Mouse (Mus musculus) T-helper 1 cell (primary cell): ENCODE measurements around the gene Epo.

Experiments used
- in situ Hi-C: fragments of 300-600 bp; cut with MboI, MseI; formaldehyde crosslinking; loops from one replicate; pipeline ENCODE4 v1.15.1; 2025; ENCODE audit warnings: high pct_unique_total_duplicates

Epo gene

GRCm38 (mm10) chr5:137541768-137542540, 8.9 kb upstream of the Epo start:
- in situ Hi-C loops, result no loop called here

- in situ Hi-C loops, result no loop called here
These were observed 7.9 kb upstream of the Epo start for GRCm38 (mm10) chr5:137540991-137541390.

DNA sequence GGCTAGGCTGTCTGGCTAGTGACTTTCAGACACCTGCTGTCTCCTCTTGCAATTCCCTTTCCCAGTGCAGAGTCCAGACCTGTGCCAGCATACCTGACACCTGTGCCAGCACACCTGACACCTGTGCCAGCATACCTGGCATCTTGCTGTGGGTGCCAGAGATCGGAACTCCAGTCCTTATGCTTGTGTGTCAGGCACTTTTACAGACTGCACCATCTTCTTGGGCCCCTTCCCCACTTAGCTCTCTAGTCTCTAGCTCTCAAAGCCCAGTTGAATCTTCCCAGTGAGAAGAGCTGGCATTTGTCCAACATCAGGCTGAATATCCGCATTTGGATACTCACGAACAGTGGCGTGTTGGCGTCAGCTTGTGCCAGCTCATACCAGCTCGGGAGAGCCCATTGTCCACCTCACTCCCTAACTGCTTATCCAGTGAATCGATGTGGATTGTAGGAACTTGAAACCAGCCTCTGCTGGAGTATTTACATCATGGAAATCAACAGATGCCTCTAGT, 6.3 kb upstream of the Epo start:
- in situ Hi-C loops, result loop anchor here (10.0 kb wide), 1 partner anchor 635 kb away; the partner anchor contains the start of genes Ap4m1 and Mcm7

GRCm38 (mm10) chr5:137537461-137537860, 4.4 kb upstream of the Epo start:
- in situ Hi-C loops, result loop anchor here (10.0 kb wide), 1 partner anchor 637 kb away; the partner anchor contains the start of genes Ap4m1 and Mcm7

DNA sequence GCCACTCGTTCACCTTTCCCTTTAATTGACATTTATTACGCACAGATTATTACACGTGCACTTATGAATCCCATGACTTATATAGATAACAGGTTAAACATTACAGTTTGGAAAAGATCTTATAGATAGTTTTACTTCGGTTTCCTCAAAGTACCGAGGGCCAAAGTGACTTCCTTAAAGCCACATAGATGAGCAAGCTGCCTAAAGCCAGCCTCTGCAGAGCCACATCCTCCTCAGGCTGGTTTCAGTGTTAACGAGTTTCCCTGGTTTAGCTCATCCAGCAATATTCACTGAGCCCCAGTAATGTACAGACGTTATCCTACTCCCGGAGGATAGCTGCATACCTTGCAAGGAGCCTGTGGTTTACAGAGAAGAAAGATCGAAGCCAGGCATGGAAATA, 2.3 kb upstream of the Epo start:
- in situ Hi-C loops, result loop anchor here (10.0 kb wide), 1 partner anchor 639 kb away; the partner anchor contains the start of genes Ap4m1 and Mcm7

DNA sequence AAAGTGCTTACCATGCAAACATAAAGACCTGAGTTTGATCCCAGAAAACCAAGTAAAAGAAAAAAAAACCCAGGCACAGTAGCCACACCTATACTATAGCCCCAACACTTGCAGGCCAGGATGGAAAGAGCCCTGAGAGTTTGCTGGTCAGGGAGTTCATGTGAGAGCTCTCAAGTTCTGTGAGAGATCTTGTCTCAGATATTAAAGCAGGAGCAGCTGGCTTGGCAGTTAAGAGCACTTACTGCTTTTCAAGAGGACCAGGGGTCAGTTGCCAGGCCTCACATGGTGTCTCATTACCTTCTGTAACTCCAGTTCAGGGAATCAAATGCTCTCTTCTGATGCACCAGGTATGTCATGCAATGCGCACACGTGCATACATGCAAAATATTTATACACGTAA, 1.7 kb upstream of the Epo start:
- in situ Hi-C loops, result loop anchor here (10.0 kb wide), 1 partner anchor 640 kb away; the partner anchor contains the start of genes Ap4m1 and Mcm7

DNA sequence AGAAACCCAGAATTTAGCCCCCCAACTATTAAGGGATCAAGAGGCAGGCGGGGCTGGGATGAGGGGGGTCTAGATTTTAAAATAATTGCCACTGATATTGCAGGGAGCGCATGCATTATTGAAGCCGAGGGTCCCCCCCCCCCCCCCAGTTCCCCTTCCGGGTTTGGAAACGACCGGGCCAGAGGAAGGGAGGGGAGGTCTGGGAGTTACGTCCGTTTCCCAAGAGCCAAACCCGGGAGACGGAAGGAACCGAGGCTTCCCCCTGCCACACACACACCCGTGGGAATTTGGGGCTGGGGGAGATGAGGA, 280 bp downstream of the Epo start:
- in situ Hi-C loops, result loop anchor here (10.0 kb wide), 1 partner anchor 642 kb away; the partner anchor contains the start of genes Ap4m1 and Mcm7

DNA sequence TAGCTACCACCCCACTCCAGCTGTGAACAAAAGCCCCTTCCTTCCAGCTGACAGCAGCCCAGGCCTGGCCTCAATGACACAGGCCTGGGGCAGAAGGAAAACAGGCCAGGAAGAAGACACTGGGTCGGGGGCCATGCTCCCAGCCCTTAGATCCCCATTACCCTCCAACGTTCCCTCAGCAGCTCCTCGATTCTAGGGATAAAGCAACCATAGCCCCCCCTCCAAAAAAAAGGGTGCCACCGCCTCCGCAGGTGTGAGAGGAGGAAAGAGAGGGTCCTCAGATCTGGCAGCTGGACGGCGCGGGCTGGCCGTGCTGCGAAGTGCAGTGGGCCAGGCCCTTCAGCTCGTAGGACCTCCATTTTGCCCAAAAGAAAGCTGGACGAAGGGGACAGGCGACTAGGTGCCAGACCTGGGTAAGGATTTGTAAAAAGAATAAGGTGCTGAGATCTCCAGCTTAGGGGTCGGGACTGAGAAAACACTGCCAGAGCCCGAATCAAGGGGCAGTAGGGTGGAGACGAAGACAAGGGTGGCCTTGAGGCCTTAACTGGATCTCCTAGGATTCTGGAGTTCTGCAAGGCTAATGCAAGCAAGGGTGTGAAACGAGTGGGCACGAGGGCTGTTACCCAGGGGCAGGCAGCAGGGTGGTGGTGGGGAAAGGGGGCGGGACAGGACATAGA, 773 bp downstream of the Epo start:
- in situ Hi-C loops, result loop anchor here (10.0 kb wide), 1 partner anchor 643 kb away; the partner anchor contains the start of genes Ap4m1 and Mcm7

DNA sequence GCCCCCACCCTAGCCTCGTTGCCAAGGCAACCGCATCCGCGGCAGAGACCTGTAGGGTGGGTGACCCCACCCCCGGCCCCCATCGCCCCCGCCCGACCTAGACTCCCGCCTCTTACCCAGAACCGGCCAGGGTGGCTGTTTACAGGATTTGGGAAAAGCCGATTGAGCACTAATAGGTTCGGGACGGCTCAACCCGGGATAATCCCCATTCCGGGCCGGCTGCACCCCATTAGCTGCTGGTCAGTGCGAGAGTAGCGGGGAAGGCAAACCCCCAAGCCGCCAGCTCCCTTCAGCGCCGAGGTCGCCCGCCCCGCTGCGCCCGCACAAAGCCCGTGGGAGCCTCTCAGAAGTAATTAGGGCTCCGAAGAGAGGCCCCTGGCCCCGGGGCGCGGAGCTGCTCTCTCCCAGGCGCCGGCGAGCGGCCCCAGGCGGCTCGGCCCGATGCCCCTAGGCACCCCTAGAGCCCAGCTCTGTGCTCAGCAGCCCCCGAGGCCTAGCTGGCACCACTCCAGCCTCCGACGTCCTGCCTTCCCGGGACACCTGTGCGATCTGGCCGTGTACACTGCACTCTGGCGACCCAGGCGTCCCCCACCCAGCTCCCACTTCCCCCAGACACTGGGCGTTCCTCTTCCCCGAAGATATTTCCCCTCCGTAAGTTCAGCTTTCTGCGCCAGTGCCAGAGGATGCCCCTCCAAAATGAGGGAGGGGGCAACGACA, 1.5 kb downstream of the Epo start:
- in situ Hi-C loops, result loop anchor here (10.0 kb wide), 1 partner anchor 643 kb away; the partner anchor contains the start of genes Ap4m1 and Mcm7

GRCm38 (mm10) chr5:137530588-137531413, 2.2 kb downstream of the Epo start:
- in situ Hi-C loops, result loop anchor here (10.0 kb wide), 1 partner anchor 644 kb away; the partner anchor contains the start of genes Ap4m1 and Mcm7

DNA sequence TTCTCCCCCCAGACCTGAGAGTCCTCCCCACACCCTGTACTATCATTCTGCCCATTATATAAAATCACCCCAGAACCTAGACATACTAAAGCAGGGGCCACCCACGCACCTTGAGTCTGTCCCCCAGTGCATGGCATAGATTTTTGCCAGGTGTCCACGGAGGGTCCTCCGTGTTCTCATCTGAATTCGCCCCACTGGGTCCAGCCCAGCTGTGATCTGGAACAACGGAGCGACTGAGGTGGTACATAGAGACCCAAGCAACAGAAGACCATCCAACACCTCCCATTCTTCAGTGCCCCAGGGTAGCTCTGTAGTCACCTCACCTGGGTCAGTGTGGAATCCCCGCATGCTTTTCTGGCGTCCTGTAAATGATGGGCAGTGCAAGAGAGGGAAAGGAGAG, 3.0 kb downstream of the Epo start:
- in situ Hi-C loops, result loop anchor here (10.0 kb wide), 1 partner anchor 645 kb away; the partner anchor contains the start of genes Ap4m1 and Mcm7

GRCm38 (mm10) chr5:137529221-137529995, 3.6 kb downstream of the Epo start:
- in situ Hi-C loops, result no loop called here

DNA sequence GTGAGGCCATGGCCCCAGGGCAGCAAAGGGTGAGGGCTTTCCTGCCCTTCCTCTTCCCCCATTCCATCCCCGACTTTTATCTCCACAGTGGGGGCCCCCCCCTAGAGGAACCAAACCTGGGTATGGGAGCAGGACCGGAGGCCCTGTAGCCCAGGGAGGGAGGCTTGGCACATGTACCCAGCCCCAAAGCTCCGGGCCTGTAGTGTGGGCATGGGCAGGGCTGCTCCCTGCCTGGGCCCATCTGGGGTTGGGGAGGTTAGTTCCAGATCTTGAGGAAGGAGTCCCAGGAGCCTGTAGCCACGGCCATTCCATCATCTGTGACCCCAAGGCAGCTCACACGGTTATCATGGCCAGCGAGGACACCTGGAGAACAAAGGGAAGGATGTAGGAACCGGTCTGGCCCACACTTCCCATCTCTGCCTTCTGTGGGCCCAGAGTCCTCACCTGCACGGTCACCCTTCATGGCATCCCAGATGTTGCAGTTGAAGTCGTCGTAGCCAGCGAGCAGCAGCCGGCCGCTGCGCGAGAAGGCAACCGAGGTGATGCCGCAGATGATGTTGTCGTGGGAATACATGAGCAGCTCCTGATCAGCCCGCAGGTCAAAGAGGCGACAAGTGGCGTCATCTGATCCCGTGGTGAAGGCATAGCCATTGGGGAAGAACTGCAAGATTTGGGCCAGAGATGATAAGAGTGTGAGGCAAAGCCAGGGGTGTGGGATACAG, 4.6 kb downstream of the Epo start:
- in situ Hi-C loops, result no loop called here

- in situ Hi-C loops, result no loop called here
These were observed 5.6 kb downstream of the Epo start for GRCm38 (mm10) chr5:137527413-137527812.

DNA sequence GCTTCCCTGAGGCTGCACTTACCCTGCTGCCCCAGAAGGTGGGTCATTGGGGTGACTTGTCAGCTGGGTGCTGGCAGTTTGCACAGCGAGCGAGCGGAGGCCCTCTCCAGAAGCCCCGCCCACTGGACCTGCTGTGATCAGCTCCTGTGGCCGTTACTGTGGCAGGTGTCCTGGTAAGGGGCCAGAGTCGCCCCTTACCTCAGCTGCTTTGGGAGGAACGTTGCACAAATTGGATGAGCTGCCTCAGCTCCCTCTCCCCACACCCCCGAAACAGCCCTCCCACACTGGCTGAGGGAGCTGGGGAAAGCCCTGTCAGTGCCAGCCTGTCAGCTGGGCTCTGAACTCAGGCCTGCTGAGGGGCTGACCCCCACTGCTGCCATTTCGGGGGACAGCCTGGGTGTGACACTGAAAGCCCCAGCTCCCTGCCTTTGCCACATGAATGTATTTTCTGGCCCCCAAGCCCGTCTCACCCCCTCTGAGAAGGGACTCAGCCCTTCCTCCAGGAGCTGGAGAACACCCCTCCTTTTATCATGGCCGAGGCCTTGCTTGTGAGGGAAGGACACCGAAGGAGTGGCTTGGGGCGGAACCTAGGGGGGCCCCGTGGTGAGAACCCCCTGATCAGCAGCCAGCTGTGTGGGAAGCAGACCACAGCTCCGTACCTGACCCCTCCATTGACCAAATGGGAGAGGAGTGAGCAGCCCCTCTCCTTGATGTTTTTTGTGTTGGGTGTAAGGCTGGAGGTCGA, 6.7 kb downstream of the Epo start:
- in situ Hi-C loops, result no loop called here

GRCm38 (mm10) chr5:137525511-137525910, 7.5 kb downstream of the Epo start:
- in situ Hi-C loops, result no loop called here

- in situ Hi-C loops, result no loop called here
These were observed 8.4 kb downstream of the Epo start for GRCm38 (mm10) chr5:137524671-137525070.

GRCm38 (mm10) chr5:137524251-137524515, 8.9 kb downstream of the Epo start:
- in situ Hi-C loops, result no loop called here
